Mouse (Mus musculus): ENCODE data around the gene Slc47a1.

DNA sequence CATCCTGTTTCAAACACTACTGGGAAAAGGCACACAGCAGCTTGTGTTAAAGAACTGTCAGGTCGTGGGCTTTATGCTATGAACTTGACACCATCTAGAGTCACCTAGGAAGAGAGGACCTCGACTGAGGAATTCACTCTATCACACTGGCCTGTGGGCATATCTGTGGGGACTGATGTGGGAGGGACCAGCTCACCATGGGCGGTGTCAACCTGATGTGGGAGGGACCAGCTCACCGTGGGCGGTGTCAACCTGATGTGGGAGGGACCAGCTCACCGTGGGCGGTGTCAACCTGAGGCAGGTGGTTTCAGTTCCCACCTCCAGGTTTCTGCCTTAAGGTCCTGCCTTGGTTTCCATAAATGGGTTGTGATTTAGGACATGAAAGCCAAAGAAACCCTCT lies 70.3 kb downstream of the Slc47a1 start:
- TF ChIP-seq GATA1 (IDR thresholded peaks at IDR 0.05; ENCODE audit: borderline replicate concordance, low read length): no peak
- no peak for TF ChIP-seq FLI1 (IDR thresholded peaks at IDR 0.05; ENCODE audit: low read length)
